Mouse (Mus musculus): ENCODE data around the gene Abcc4. TPM values are rescaled to one million over a fixed set of nuclear protein-coding genes. Genes with fewer than 3 reads are reported as not detected.

Abcc4 gene
- polyA plus RNA-seq, 1 experiment from 2014 or later: 2.8 TPM

DNA sequence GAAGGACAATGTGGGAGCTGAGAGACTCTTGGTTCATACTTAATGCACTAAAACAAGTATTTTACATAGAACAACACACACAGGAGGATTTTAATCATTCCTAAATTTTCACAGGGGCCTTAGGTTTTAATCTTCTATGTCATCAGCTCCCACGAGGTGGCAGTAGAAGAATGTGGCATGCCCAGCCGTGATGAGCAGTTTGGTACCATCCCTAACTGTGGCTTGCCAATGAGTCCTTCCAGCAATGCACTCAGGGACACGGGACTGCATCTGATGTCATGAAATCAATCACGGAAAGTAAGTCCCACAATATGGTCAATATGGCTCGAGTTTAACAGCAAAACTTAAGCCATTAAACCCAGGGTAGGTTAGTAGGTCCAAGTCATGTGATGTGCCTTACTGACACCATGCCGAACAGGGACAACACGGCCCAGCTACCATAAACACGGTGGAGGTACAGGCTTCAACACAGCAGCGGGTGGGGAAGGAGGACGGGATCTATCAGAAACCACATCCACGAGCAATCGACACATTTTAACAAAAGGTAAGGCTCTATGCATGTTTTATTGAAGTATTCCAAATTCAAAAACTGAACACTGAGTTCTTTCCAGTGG, 89.2 kb downstream of the Abcc4 start:
- no peaks in the 10 kb centered on the region for H3K36me3 ChIP-seq (ENCODE audit: insufficient read depth)
- no peak overlapping the region for H3K27ac ChIP-seq (ENCODE audit: low read depth)
- H3K9ac ChIP-seq: no peak overlapping the region
- H3K9me3 ChIP-seq (ENCODE audit: low read depth, low read length): no peaks in the 10 kb centered on the region
- H3K4me3 ChIP-seq (ENCODE audit: low read depth, low read length): no peak overlapping the region
- DNase-seq (peak; percentile 82), ATAC-seq (ENCODE audit: insufficient read depth) (peak; percentile 41; the same call in 1 of the 2 replicates)
- H3K4me1 ChIP-seq (ENCODE audit: insufficient read depth): no peaks in the 10 kb centered on the region
- peak; percentile 78 for TF ChIP-seq CTCF (IDR thresholded peaks at IDR 0.05; ENCODE audit: low read depth)
- WGBS: 67% methylated on average over 12 of the region's 12 CpGs
- H3K27me3 ChIP-seq (ENCODE audit: insufficient read depth, low read length): no peaks in the 10 kb centered on the region
- no peak overlapping the region for H3K4me2 ChIP-seq

DNA sequence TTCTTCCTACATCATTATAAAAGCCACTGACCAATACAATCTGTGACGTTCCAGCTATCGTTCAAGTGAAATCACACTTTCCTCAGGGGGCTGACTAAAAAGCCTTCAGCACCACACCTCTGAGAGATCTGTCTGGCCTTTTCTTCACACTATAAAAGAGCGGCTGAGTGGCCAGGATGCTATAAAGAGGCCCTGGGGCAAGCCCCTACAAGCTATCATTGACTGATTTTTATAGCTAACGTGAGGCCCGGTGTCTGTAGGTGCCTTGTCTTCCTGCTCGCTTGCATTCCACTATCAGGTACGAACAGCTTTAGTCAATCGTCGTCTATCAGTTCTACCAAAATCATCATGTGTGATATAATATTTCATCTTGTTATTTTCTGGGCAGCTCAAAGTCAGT, 92.3 kb downstream of the Abcc4 start:
- Histone ChIP-seq H3K9me3 (ENCODE audit: low read depth, low read length) (no peaks in the 10 kb centered on the region), H3K4me1 (ENCODE audit: insufficient read depth) (no peaks in the 10 kb centered on the region), H3K4me3 (ENCODE audit: low read depth, low read length) (no peak overlapping the region), H3K4me2 (no peak overlapping the region), H3K27me3 (ENCODE audit: insufficient read depth, low read length) (no peaks in the 10 kb centered on the region), H3K27ac (ENCODE audit: low read depth) (no peak overlapping the region), H3K36me3 (ENCODE audit: insufficient read depth) (no peaks in the 10 kb centered on the region), H3K9ac (no peak overlapping the region)
- WGBS: 55% methylated on average over 9 of the region's 9 CpGs
- no peak for ATAC-seq (ENCODE audit: insufficient read depth)
- TF ChIP-seq CTCF (IDR thresholded peaks at IDR 0.05; ENCODE audit: low read depth): no peak
- DNase-seq: no peak

DNA sequence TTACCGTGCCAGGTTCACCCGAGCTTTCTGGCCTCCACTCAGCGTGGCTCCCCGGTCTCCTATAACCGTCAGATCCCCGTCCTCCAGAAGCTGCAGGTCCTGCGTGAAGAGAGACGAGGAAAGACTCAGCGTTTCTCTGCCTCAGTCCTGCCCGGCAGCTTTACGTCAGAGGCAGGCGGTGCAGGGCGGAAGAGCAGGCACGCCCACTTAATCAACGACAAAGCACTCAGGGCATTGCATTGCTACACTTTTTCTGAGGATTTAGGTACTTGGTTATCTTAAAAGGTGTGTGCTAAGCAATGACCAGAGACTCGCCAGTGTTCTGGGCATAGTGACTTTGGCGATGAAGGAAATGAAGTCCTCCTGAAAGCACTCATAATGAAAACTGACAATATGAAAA, 94.3 kb downstream of the Abcc4 start:
- H3K4me2 ChIP-seq: peak overlapping the region; percentile 29; the same call in 1 of the 2 replicates
- H3K4me1 ChIP-seq (ENCODE audit: insufficient read depth): no peaks in the 10 kb centered on the region
- H3K36me3 ChIP-seq (ENCODE audit: insufficient read depth): no peaks in the 10 kb centered on the region
- WGBS: 49% methylated on average over 17 of the region's 17 CpGs
- H3K27me3 ChIP-seq (ENCODE audit: insufficient read depth, low read length): no peaks in the 10 kb centered on the region
- no peak overlapping the region for H3K4me3 ChIP-seq (ENCODE audit: low read depth, low read length)
- no peak overlapping the region for H3K27ac ChIP-seq (ENCODE audit: low read depth)
- no peak overlapping the region for H3K9ac ChIP-seq
- no peaks in the 10 kb centered on the region for H3K9me3 ChIP-seq (ENCODE audit: low read depth, low read length)
- no peak for ATAC-seq (ENCODE audit: insufficient read depth)
- peak; percentile 46 for DNase-seq
- TF ChIP-seq CTCF (IDR thresholded peaks at IDR 0.05; ENCODE audit: low read depth): no peak

DNA sequence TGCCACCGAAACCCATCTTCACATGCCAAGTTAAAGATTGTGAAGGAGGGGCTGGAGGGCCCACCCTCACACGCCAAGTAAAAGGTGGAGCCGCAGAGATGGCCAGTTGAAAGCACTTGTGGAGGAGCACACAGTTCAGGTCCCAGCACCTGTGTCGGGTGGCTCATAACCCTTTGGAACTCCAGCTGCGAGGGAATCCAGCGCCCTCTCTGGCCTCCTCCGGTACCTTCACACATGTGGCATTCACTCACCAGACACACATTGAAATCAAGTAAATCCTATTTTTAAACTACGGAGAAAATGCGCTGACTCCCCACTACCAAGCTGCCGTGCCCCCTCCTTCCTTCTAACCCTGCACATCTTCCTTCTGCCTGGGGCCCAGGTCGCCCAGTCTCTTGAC, 95.2 kb downstream of the Abcc4 start:
- TF ChIP-seq CTCF (IDR thresholded peaks at IDR 0.05; ENCODE audit: low read depth): no peak
- Histone ChIP-seq H3K4me3 (ENCODE audit: low read depth, low read length) (no peak overlapping the region), H3K9ac (no peak overlapping the region), H3K4me1 (ENCODE audit: insufficient read depth) (no peaks in the 10 kb centered on the region), H3K36me3 (ENCODE audit: insufficient read depth) (no peaks in the 10 kb centered on the region), H3K9me3 (ENCODE audit: low read depth, low read length) (no peaks in the 10 kb centered on the region), H3K27ac (ENCODE audit: low read depth) (no peak overlapping the region), H3K4me2 (no peak overlapping the region), H3K27me3 (ENCODE audit: insufficient read depth, low read length) (no peaks in the 10 kb centered on the region)
- WGBS: 96% methylated on average over 11 of the region's 11 CpGs
- DNase-seq: no peak
- ATAC-seq (ENCODE audit: insufficient read depth): no peak

DNA sequence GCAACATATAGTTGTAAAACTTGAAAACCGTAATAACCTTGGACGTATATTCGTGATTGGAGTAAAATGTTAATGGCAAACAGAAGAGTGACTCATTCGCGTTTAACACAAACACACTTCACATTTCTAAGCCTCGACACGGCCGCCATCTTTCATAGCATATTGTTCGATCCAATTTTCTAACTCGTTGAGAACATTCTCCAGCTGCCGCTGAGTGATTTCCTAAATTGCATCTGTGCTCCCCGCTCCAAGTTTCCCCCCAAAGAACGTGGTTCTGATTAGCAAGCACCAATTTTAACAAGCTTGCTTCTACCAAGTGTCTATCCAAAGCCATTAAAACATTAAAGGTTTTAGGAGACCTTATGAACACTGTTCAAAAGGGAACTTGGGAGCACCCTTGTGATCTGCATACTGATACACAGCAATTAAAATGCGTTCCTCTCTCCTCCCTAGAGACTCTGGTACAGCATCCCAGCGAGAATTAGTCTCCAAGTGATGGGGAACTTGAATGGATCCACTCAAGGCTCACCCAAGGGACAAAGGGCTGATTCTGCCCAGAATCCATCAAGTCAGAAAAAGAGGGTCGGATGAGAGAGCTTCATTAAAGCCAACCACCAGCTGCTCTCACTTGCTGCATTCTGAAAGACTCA, 97.1 kb downstream of the Abcc4 start:
- H3K9ac ChIP-seq: no peak overlapping the region
- peak; percentile 11; the same call in 1 of the 2 replicates for ATAC-seq (ENCODE audit: insufficient read depth)
- H3K9me3 ChIP-seq (ENCODE audit: low read depth, low read length): no peaks in the 10 kb centered on the region
- 49% methylated on average over 16 of the region's 16 CpGs for WGBS
- no peaks in the 10 kb centered on the region for H3K27me3 ChIP-seq (ENCODE audit: insufficient read depth, low read length)
- no peaks in the 10 kb centered on the region for H3K4me1 ChIP-seq (ENCODE audit: insufficient read depth)
- H3K27ac ChIP-seq (ENCODE audit: low read depth): no peak overlapping the region
- DNase-seq: peak; percentile 77
- no peak overlapping the region for H3K4me2 ChIP-seq
- no peaks in the 10 kb centered on the region for H3K36me3 ChIP-seq (ENCODE audit: insufficient read depth)
- TF ChIP-seq CTCF (IDR thresholded peaks at IDR 0.05; ENCODE audit: low read depth): no peak
- no peak overlapping the region for H3K4me3 ChIP-seq (ENCODE audit: low read depth, low read length)

DNA sequence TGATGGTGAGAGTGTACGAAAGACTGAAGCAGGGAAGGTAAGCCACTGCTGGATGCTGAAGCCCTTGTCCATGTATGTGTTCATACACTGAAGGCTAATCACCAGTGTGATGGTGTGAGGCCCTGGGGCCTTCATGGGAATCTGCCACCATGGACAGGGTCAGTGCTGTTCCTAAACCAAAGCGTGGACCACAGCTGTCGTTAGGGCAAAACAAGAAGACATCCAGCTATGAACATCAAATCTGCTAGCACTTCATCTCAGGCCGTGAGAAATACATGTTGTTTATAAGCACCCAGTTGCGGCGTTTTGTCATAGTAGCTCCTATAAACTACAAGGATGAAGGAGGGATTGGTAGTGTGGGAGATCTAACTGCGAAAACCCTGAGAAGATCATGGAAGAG, 97.7 kb downstream of the Abcc4 start:
- Histone ChIP-seq H3K4me2 (no peak overlapping the region), H3K9me3 (ENCODE audit: low read depth, low read length) (no peaks in the 10 kb centered on the region), H3K27me3 (ENCODE audit: insufficient read depth, low read length) (no peaks in the 10 kb centered on the region), H3K9ac (no peak overlapping the region), H3K4me1 (ENCODE audit: insufficient read depth) (no peaks in the 10 kb centered on the region), H3K4me3 (ENCODE audit: low read depth, low read length) (no peak overlapping the region), H3K27ac (ENCODE audit: low read depth) (no peak overlapping the region), H3K36me3 (ENCODE audit: insufficient read depth) (no peaks in the 10 kb centered on the region)
- peak; percentile 67 for ATAC-seq (ENCODE audit: insufficient read depth)
- peak; percentile 74 for DNase-seq
- TF ChIP-seq CTCF (IDR thresholded peaks at IDR 0.05; ENCODE audit: low read depth): no peak
- 51% methylated on average over 7 of the region's 7 CpGs for WGBS

DNA sequence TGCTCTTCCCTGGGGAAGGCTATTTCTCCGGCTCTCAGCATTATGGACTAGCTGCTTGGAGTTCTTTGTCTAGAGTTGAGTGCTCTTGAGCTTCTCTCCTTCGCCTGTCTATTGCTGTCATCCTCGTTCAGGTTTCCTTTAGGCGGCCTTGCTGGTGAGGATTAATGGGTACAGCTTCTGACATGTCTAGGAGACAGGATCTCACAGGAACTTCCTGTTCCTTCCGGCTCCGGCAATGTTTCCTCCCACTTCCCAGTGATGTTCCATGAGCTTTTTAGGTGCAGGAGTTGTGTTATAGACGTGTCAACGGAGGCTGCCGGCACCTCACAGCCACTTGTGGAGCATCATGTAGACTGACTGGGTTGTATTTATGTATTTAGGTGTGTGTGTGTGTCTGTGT, 99.5 kb downstream of the Abcc4 start:
- TF ChIP-seq CTCF (IDR thresholded peaks at IDR 0.05; ENCODE audit: low read depth): no peak
- Histone ChIP-seq H3K4me3 (ENCODE audit: low read depth, low read length) (no peak overlapping the region), H3K9ac (no peak overlapping the region), H3K27ac (ENCODE audit: low read depth) (no peak overlapping the region), H3K4me1 (ENCODE audit: insufficient read depth) (no peaks in the 10 kb centered on the region), H3K27me3 (ENCODE audit: insufficient read depth, low read length) (no peaks in the 10 kb centered on the region), H3K4me2 (no peak overlapping the region), H3K9me3 (ENCODE audit: low read depth, low read length) (no peaks in the 10 kb centered on the region), H3K36me3 (ENCODE audit: insufficient read depth) (no peaks in the 10 kb centered on the region)
- no peak for DNase-seq
- 73% methylated on average over 9 of the region's 9 CpGs for WGBS
- ATAC-seq (ENCODE audit: insufficient read depth): no peak
